Mouse (Mus musculus): ENCODE results near the gene Bptf. TPM values are rescaled to one million over a fixed set of nuclear protein-coding genes. Genes with fewer than 3 reads are reported as not detected.
"Not testable (repeated sequence)": the region's sequence is repeated elsewhere in the genome, so short reads cannot be mapped to it uniquely, and the experiment has no call there.

The Bptf gene
- 23.6 and 31.1 TPM in 2 replicates for polyA plus RNA-seq (2015; fragmentation: Nextera tagmentation; extraction: Ambion mirVana)

DNA sequence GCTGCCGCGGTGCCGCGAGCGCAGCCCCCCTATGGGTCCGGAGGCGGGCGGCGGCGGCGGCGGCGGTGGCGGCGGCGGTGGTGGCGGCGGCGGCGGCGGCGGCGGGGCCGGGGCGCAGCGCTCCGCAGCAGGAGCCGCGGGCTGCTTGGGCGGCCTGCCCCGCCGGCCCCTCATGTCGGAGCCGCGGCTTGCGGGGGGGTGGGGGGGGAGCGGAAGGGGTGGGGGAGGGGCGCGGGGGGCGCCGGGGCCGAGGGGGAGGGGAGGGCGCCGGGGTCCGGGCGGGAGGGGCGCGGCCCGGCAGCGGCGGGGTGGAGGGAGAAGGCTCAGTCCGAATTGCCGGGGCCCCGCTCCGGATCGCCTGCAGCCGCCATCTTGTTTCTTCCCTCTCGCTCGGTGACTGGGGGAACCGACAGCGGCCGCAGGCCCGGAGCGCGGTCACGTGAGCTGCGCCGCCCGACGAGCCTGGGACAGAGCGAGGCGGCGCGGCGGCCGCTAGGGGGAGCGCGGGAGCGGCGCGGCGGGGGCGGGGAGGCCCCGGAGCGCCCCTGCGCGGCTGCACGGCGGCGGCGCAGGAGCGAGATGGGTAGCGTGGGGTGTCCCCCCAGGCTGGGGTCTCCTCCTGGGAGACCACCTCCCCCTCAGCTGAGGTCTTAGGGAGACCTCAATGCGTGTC, at the start of gene Bptf:
TSS of gene Bptf (minus strand) at position 379 of the 673 bp plus-strand sequence.
- H3K4me1 ChIP-seq = peaks cover 17% of the 10 kb centered on the region
- peak within 1 kb of the TSS; percentile 95 for H3K27ac ChIP-seq
- peak; percentile 95 for ATAC-seq (ENCODE audit: insufficient number of reproducible peaks, low FRiP score, low TSS enrichment, low read depth)
- H3K9me3 ChIP-seq = no peaks in the 10 kb centered on the region
- H3K27me3 ChIP-seq = no peaks in the 10 kb centered on the region
- WGBS = 0% methylated on average over 27 of the region's 94 CpGs
- peak within 1 kb of the TSS; percentile 84 for H3K4me2 ChIP-seq
- peak within 1 kb of the TSS; percentile 86 for H3K4me3 ChIP-seq
- H3K9ac ChIP-seq = peak within 1 kb of the TSS; percentile 99
- H3K36me3 ChIP-seq = no peaks in the 10 kb centered on the region

DNA sequence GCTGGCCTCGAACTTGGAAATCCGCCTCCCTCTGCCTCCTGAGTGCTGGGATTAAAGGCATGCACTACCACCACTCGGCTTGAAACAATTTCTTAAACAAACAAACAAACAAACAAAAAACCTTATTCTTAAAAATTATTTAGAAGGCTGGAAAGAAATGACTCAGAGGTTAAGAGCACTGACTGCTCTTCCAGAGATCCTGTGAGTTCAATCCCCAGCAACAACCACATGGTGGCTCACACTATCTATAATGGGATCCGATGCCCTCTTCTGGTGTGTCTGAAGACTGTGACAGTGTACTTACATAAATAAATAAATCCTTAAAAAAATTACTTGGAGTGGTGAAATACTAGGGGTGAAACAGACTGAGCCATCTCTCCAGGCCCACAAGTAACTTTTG, 29.3 kb upstream of the Bptf start:
- Histone ChIP-seq H3K4me1 (no peaks in the 10 kb centered on the region), H3K4me2 (no peak overlapping the region), H3K36me3 (peaks cover 14% of the 10 kb centered on the region), H3K9ac (no peak overlapping the region), H3K4me3 (no peak overlapping the region), H3K27ac (no peak overlapping the region), H3K27me3 (no peaks in the 10 kb centered on the region), H3K9me3 (no peaks in the 10 kb centered on the region)
- no peak for ATAC-seq (ENCODE audit: insufficient number of reproducible peaks, low FRiP score, low TSS enrichment, low read depth)
- 80% methylated on average over 4 of the region's 4 CpGs for WGBS

DNA sequence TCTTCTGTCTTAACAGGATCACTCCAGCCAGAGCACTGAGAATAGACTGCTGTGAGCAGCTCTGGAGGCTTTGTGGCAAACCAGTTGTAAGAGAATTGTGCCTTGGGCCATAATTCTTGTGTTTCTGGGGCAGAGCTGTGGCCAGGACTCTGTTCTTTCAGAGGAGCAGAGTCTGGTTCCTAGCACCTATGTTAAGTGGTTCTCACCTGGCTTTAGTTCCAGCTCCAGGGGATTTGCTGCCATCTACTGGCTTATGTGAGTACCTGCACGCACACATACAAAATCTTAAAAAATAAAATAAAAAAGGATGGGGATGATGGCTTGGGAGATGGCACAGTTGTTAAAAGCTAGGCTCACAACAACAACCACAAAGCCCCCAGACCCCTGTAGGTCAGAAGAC, 27.1 kb upstream of the Bptf start:
- no peak overlapping the region for H3K4me2 ChIP-seq
- H3K9ac ChIP-seq = no peak overlapping the region
- H3K4me1 ChIP-seq = no peaks in the 10 kb centered on the region
- H3K36me3 ChIP-seq = no peaks in the 10 kb centered on the region
- H3K9me3 ChIP-seq = no peaks in the 10 kb centered on the region
- H3K4me3 ChIP-seq = no peak overlapping the region
- no peak overlapping the region for H3K27ac ChIP-seq
- no peaks in the 10 kb centered on the region for H3K27me3 ChIP-seq
- ATAC-seq (ENCODE audit: insufficient number of reproducible peaks, low FRiP score, low TSS enrichment, low read depth) = no peak
- WGBS = 39% methylated on average over 1 of the region's 1 CpGs

DNA sequence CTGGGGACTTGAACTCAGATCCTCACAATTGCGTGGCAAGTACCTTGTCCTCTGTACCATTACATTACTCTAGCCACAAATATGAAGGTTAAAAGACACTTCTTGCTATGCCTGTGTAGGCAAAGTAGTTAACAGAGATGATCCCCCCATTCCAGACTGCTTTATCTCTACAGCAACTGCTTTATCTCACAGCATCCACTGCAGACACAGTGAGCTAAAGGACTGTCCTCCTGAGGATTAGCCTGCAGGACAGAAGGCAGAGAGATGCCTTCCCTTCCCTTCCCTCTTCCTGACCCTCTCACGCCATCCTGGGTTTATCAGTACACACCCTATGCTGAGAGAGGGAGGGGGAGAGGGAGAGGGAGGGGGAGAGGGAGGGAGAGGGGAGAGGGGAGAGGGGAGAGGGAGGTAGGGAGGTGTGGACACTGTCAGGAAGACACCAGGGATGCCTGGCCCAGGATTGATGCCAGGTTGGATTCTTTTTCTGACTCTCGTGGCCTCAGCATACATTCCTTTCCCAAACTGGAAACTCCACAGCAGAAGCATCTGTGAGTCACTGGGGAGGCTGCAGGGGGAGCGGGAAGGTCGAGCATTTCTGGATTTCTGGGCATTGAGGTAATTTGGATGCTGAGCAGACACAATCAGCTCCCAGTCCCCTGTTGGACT, 25.2 kb upstream of the Bptf start:
- Histone ChIP-seq H3K9me3 (no peaks in the 10 kb centered on the region), H3K4me1 (no peaks in the 10 kb centered on the region), H3K36me3 (no peaks in the 10 kb centered on the region), H3K27ac (0 out of 2 replicates have a peak overlapping the region, but pooled peaks have one; percentile 27), H3K27me3 (no peaks in the 10 kb centered on the region), H3K4me2 (no peak overlapping the region), H3K9ac (no peak overlapping the region), H3K4me3 (no peak overlapping the region)
- no peak for ATAC-seq (ENCODE audit: insufficient number of reproducible peaks, low FRiP score, low TSS enrichment, low read depth)
- WGBS = 42% methylated on average over 5 of the region's 5 CpGs

DNA sequence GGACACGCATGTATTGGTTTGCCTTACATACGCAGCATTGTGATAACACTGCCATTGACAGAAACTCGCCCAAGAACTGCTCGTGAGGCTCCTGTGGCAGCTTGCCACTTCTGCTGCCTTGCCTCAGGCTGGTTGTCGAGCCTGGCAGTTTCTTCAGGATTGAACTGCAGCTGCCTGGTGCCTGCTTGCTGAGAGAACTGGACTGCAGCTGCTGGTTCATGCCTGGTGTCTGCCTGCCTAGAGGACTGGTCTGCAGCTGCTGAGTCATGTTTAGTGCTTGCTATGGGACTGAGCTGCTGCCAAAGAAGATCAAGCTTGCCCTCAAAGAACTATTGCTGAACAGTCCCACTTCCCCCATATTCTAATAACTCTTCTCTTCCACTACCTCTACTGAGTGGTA, 23.4 kb upstream of the Bptf start:
- no peak overlapping the region for H3K4me2 ChIP-seq
- WGBS = 72% methylated on average over 5 of the region's 5 CpGs
- no peak for ATAC-seq (ENCODE audit: insufficient number of reproducible peaks, low FRiP score, low TSS enrichment, low read depth)

DNA sequence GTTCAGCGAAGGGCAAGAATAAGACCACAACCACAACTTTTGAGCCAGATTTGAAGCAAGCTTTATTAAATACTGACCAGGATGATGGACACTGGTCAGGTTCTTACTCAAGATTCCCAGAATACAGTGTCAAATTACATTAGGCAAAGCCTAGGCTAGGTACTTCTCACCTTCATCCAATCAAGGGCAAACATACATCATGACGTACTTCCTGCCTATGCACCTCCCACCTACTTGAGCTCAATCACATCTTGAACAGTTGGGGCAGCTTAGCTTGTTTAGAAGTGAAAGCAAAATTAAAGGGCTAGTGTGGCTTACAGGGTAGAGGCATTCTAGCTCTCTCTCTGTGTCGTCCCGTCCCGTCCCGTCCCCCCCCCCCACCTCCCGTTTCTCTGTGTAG, 22.5 kb upstream of the Bptf start:
- WGBS = 82% methylated on average over 7 of the region's 7 CpGs
- no peak overlapping the region for H3K4me3 ChIP-seq
- H3K27me3 ChIP-seq = no peaks in the 10 kb centered on the region
- ATAC-seq (ENCODE audit: insufficient number of reproducible peaks, low FRiP score, low TSS enrichment, low read depth) = no peak
- no peak overlapping the region for H3K4me2 ChIP-seq
- no peaks in the 10 kb centered on the region for H3K36me3 ChIP-seq
- H3K4me1 ChIP-seq = no peaks in the 10 kb centered on the region
- no peaks in the 10 kb centered on the region for H3K9me3 ChIP-seq
- no peak overlapping the region for H3K9ac ChIP-seq
- no peak overlapping the region for H3K27ac ChIP-seq

More for the DNA sequence above, 23.4 kb upstream of the Bptf start:
- Histone ChIP-seq H3K9me3 (no peaks in the 10 kb centered on the region), H3K9ac (no peak overlapping the region), H3K36me3 (no peaks in the 10 kb centered on the region), H3K27me3 (no peaks in the 10 kb centered on the region), H3K4me1 (no peaks in the 10 kb centered on the region), H3K4me3 (no peak overlapping the region), H3K27ac (no peak overlapping the region)

DNA sequence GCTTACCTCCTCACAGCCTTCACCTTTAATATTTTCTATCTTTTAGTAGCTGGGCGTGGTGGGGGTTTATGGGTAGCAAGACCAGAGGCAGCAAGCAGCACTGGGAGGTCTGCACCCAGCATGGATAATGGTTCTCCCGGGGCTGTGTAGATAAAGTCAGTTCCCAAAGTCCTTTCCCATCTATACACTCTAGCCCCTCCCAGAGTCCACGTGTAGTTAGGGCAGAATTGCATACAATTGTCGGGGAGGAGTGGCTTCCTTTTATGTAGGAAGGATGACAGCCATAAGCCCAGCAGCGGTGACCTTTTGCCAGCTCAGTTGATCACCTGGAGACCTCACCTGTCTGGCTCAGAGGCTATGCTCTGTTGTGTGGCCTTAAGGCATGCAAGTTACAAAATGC, 21.7 kb upstream of the Bptf start:
- Histone ChIP-seq H3K27ac (no peak overlapping the region), H3K36me3 (no peaks in the 10 kb centered on the region), H3K4me2 (no peak overlapping the region), H3K27me3 (no peaks in the 10 kb centered on the region), H3K9ac (no peak overlapping the region), H3K4me1 (no peaks in the 10 kb centered on the region), H3K4me3 (no peak overlapping the region), H3K9me3 (no peaks in the 10 kb centered on the region)
- ATAC-seq (ENCODE audit: insufficient number of reproducible peaks, low FRiP score, low TSS enrichment, low read depth) = no peak
- WGBS = 79% methylated on average over 5 of the region's 5 CpGs

DNA sequence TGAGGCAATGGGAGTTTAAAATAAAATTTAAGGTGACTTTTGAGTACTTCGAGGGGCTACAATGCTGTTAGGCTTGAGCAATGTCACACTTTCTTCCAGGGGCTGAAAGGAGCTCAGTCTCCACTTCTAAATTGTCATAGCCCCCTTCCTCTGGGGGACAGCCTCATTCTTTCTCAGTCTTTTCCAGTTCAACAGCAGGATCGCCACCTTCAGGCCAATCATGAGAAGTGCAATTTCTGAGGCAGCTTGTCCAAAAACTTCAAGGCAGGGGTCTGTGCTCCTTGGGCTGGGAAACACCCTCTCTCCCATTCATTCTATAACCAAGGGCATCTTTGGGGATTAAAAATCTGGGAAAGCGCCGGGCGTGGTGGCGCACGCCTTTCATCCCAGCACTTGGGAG, 19.9 kb upstream of the Bptf start:
- Histone ChIP-seq H3K4me3 (no peak overlapping the region), H3K9me3 (no peaks in the 10 kb centered on the region), H3K27me3 (no peaks in the 10 kb centered on the region), H3K36me3 (no peaks in the 10 kb centered on the region), H3K9ac (no peak overlapping the region), H3K4me1 (no peaks in the 10 kb centered on the region), H3K4me2 (no peak overlapping the region), H3K27ac (no peak overlapping the region)
- ATAC-seq (ENCODE audit: insufficient number of reproducible peaks, low FRiP score, low TSS enrichment, low read depth) = no peak
- WGBS = 70% methylated on average over 7 of the region's 7 CpGs

DNA sequence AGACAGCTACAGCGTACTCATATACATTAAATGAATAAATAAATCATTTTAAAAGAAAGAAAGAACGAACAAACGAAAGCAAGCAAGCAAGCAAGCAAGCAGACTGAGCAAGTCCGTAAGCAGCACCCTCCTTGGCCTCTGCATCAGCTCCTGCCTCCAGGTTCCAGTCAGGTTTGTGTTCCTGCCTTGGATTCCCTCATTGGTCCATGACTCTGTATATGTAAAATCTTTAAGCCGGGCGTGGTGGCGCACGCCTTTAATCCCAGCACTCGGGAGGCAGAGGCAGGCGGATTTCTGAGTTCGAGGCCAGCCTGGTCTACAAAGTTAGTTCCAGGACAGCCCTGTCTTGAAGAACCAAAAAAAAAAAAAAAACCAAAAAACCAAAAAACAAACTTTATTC, 12.0 kb upstream of the Bptf start:
- not testable (repeated sequence) for H3K27me3 ChIP-seq; H3K4me2 ChIP-seq; H3K9ac ChIP-seq; H3K4me3 ChIP-seq; H3K36me3 ChIP-seq; ATAC-seq (ENCODE audit: insufficient number of reproducible peaks, low FRiP score, low TSS enrichment, low read depth); H3K9me3 ChIP-seq; H3K4me1 ChIP-seq; H3K27ac ChIP-seq
- WGBS = 95% methylated on average over 11 of the region's 11 CpGs

DNA sequence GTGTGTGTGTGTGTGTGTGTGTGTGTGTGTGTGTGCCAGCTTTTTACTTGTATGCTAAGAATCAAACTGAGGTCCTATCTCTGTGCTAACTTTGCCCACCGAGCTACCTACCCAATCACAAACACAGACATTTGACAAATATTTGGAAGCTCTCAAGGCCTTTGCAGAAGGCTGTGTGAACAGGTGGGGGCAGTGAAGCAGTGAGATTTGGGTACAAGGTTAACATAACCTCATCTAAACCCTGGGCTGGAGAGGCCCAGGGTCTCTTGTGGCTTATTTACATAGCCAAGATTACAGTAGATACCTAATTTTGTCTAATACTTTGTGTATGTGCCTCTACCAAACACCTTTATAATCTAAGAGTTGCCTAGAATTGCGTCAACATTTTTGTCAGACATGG, 10.5 kb upstream of the Bptf start:
- H3K27ac ChIP-seq = no peak overlapping the region
- no peak overlapping the region for H3K9ac ChIP-seq
- no peak overlapping the region for H3K4me3 ChIP-seq
- no peaks in the 10 kb centered on the region for H3K27me3 ChIP-seq
- H3K4me2 ChIP-seq = no peak overlapping the region
- no peaks in the 10 kb centered on the region for H3K4me1 ChIP-seq
- no peaks in the 10 kb centered on the region for H3K9me3 ChIP-seq
- ATAC-seq (ENCODE audit: insufficient number of reproducible peaks, low FRiP score, low TSS enrichment, low read depth) = no peak
- 82% methylated on average over 2 of the region's 2 CpGs for WGBS
- no peaks in the 10 kb centered on the region for H3K36me3 ChIP-seq

DNA sequence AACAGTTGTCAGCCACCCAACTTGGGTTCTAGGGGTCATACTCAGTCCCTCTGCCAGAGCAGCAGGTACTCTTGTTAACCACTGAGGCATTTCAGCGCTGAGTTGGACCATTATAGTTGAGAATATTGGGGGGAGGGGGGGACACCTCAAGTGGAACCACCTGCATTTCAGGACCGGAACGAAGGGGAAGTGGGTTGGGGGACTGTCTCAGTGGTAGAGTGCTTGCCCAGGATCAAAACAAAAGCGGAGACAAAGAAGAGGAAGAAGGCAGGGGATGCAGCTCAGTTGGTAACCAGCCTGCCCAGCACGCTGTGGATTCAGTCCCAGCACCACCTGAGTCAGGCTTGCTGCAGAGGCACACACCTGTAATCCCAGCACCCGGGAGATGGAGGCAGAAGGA, 8.8 kb upstream of the Bptf start:
- ATAC-seq (ENCODE audit: insufficient number of reproducible peaks, low FRiP score, low TSS enrichment, low read depth) = no peak
- no peak overlapping the region for H3K4me3 ChIP-seq
- no peaks in the 10 kb centered on the region for H3K27me3 ChIP-seq
- no peaks in the 10 kb centered on the region for H3K9me3 ChIP-seq
- no peaks in the 10 kb centered on the region for H3K4me1 ChIP-seq
- WGBS = 37% methylated on average over 6 of the region's 6 CpGs
- H3K4me2 ChIP-seq = no peak overlapping the region
- H3K27ac ChIP-seq = no peak overlapping the region
- H3K9ac ChIP-seq = no peak overlapping the region
- no peaks in the 10 kb centered on the region for H3K36me3 ChIP-seq

DNA sequence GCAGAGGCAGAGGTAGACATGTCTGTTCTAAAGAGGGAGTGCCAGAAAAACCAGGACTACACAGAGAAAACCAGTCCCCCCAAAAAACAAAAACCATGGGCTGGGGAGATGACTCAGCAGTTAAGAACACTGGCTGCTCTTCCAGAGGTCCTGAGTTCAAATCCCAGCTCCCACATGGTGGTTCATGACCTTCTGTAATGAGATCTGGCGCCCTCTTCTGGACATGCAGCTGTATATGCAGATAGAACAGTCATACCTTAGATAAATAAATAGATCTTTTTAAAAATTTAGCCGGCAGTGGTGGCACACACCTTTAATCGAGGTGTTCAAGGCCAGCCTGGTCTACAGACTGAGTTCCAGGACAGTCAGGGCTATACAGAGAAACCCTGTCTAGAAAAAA, 6.7 kb upstream of the Bptf start:
- Histone ChIP-seq H3K4me1 (no peaks in the 10 kb centered on the region), H3K4me2 (no peak overlapping the region), H3K27ac (no peak overlapping the region), H3K36me3 (no peaks in the 10 kb centered on the region), H3K9me3 (no peaks in the 10 kb centered on the region), H3K4me3 (no peak overlapping the region), H3K9ac (no peak overlapping the region), H3K27me3 (no peaks in the 10 kb centered on the region)
- WGBS = 73% methylated on average over 3 of the region's 3 CpGs
- no peak for ATAC-seq (ENCODE audit: insufficient number of reproducible peaks, low FRiP score, low TSS enrichment, low read depth)

Measured in limb, embryonic 15.5 days (tissue).